Mouse (Mus musculus) left cerebral cortex, postnatal 14 days (tissue): Measurements from ENCODE around the gene Ppp1r15a. TPM values are rescaled to one million over a fixed set of nuclear protein-coding genes. Genes with fewer than 3 reads are reported as not detected.

Source experiments
- DNase-seq, 2 experiments: peaks; one replicate each; pipeline ENCODE4 v3.0.0; 2021 to 2022; ENCODE audit warnings: low spot score in 2 of 2, mixed read lengths in 1 of 2
- intact Hi-C: fragments of 180-260 bp; cut with DNase I; formaldehyde crosslinking; loops from one replicate; pipeline ENCODE4 v1.15.1; 2025
- long read RNA-seq, 2 experiments: library from polyadenylated mRNA; stranded (forward); transcript quantifications; one replicate each; pipeline ENCODE4 v2.0.0; 2021
- total RNA-seq, 2 experiments: library from RNA; stranded (reverse); gene quantifications; 2 replicates each; pipeline ENCODE4 v1.2.3; 2021

The Ppp1r15a gene
- total RNA-seq = 10 to 100 TPM; 24.2 to 33.3 TPM
- long read RNA-seq, experiment 1, transcript Ppp1r15a-201 (3 exons, 2,333 nt) = major isoform, 46 of 48 reads
- long read RNA-seq, experiment 1, partial matches to known transcripts = 0 of 48 reads
- long read RNA-seq, experiment 1, other reads (novel, unspliced or antisense) = 0 of 48 reads
- long read RNA-seq, experiment 2, transcript Ppp1r15a-201 (3 exons, 2,333 nt) = major isoform, 32 of 39 reads
- long read RNA-seq, experiment 2, partial matches to known transcripts = 0 of 39 reads
- long read RNA-seq, experiment 2, other reads (novel, unspliced or antisense) = 3 of 39 reads

- peak; percentile 92 to 93 for DNase-seq
- intact Hi-C loops = no loop called here
Observed at GRCm38 (mm10) chr7:45525809-45526473, at the start of gene Ppp1r15a, which contains the start of gene Plekha4. Ppp1r15a (minus strand) TSS chr7:45526268. Plekha4 (plus strand) TSS chr7:45526330.

GRCm38 (mm10) chr7:45574472-45575379 lies 48.7 kb upstream of the Ppp1r15a start:
- intact Hi-C loops = no loop called here
- no peak for DNase-seq

GRCm38 (mm10) chr7:45573954-45574353 lies 47.9 kb upstream of the Ppp1r15a start:
- DNase-seq = no peak
- intact Hi-C loops = no loop called here

GRCm38 (mm10) chr7:45571966-45572365 lies 45.9 kb upstream of the Ppp1r15a start:
- no peak for DNase-seq
- intact Hi-C loops = no loop called here

GRCm38 (mm10) chr7:45570103-45570741 lies 44.2 kb upstream of the Ppp1r15a start, which contains the start of gene Bcat2:
Bcat2 (plus strand) TSS chr7:45570153.
- DNase-seq = peak; percentile 50 to 65
- intact Hi-C loops = no loop called here

- intact Hi-C loops = no loop called here
- no peak for DNase-seq
Observed at GRCm38 (mm10) chr7:45568601-45569473, 42.8 kb upstream of the Ppp1r15a start.

GRCm38 (mm10) chr7:45567780-45568516 lies 41.9 kb upstream of the Ppp1r15a start:
- intact Hi-C loops = no loop called here
- DNase-seq = peak; percentile 87 to 89

- no peak for DNase-seq
- intact Hi-C loops = no loop called here
Observed at GRCm38 (mm10) chr7:45567112-45567779, 41.2 kb upstream of the Ppp1r15a start.

GRCm38 (mm10) chr7:45565446-45565845 lies 39.4 kb upstream of the Ppp1r15a start:
- no peak for DNase-seq
- intact Hi-C loops = no loop called here

GRCm38 (mm10) chr7:45564811-45565210 lies 38.7 kb upstream of the Ppp1r15a start:
- DNase-seq = no peak
- intact Hi-C loops = no loop called here

GRCm38 (mm10) chr7:45561624-45562520 lies 35.8 kb upstream of the Ppp1r15a start:
- intact Hi-C loops = loop anchor here (2.0 kb wide), 2 partner anchors 85 to 157 kb away; partner anchors contain the start of gene Kcna7
- no peak for DNase-seq

GRCm38 (mm10) chr7:45560843-45561623 lies 35.0 kb upstream of the Ppp1r15a start:
- intact Hi-C loops = loop anchor here (2.0 kb wide), 2 partner anchors 84 to 156 kb away; partner anchors contain the start of gene Kcna7
- DNase-seq = peak; percentile 87 to 90

- DNase-seq = no peak
- intact Hi-C loops = loop anchor here (2.0 kb wide), 2 partner anchors 83 to 155 kb away; partner anchors contain the start of gene Kcna7
Observed at GRCm38 (mm10) chr7:45560241-45560640, 34.2 kb upstream of the Ppp1r15a start.

GRCm38 (mm10) chr7:45558907-45559306 lies 32.8 kb upstream of the Ppp1r15a start:
- intact Hi-C loops = no loop called here

GRCm38 (mm10) chr7:45555787-45556186 lies 29.7 kb upstream of the Ppp1r15a start:
- peak; percentile 53 to 72 for DNase-seq
- intact Hi-C loops = no loop called here

More at GRCm38 (mm10) chr7:45558907-45559306, 32.8 kb upstream of the Ppp1r15a start:
- DNase-seq = no peak
